Mouse (Mus musculus) ZHBTc4 (cell line): ENCODE measurements at regions not wholly inside any gene's neighbourhood (a gene's known extent, or its start where the extent isn't known, plus 50 kb on each side); places are given as distances from the start of the nearest gene placed in this dataset.

Experiments
- DNase-seq: peaks from one replicate; pipeline ENCODE4 v3.0.0-alpha.2; 2011; ENCODE audit warnings: low read depth, low spot score

GRCm38 (mm10) chr5:101005216-101005615 is 159.7 kb downstream of the Gpat3 start:
- peak; percentile 58 for DNase-seq

GRCm38 (mm10) chr5:101000436-101000835 is 154.9 kb downstream of the Gpat3 start:
- no peak for DNase-seq

- peak; percentile 39 for DNase-seq
These were observed 146.9 kb downstream of the Gpat3 start for GRCm38 (mm10) chr5:100992365-100992764.

- peak; percentile 87 for DNase-seq
These were observed 146.1 kb downstream of the Gpat3 start for GRCm38 (mm10) chr5:100991626-100992025.

- DNase-seq, result no peak
These were observed 137.0 kb downstream of the Gpat3 start for GRCm38 (mm10) chr5:100982573-100982936.

- no peak for DNase-seq
These were observed 136.5 kb downstream of the Gpat3 start for GRCm38 (mm10) chr5:100981849-100982572.

- DNase-seq, result no peak
These were observed 131.2 kb downstream of the Gpat3 start for GRCm38 (mm10) chr5:100976736-100977135.

- no peak for DNase-seq
These were observed 105.7 kb downstream of the Gpat3 start for GRCm38 (mm10) chr5:100951210-100951609.
